In the genomic region with DNA sequence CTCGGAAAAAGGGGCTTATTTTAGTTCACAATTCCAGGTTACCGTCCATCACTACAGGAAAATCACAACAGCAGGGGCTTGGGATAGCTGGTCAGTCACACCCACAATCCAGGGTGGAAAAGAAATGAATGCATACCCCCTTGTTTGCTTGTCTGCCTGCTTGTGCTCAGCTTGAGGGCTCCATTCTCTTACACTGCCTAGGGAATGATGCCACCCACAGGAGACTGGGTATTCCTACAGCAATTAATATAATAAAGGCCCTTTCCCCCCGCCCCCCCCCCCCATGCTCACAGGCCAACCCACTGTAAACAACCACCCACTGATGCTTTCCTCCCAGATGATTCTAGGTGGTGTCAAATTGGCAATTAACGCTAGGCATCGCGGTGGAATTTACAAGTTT, we compare ENCODE assay signal across 22 mouse cellular contexts. TPM values are rescaled to one million over a fixed set of nuclear protein-coding genes. Genes with fewer than 3 reads are reported as not detected.
A peak's percentile ranks its signal among the peaks of the same experiment; 100 is the strongest.
DNase-seq lines count a peak whose midpoint lies in the region; ATAC-seq and TF ChIP-seq lines count a peak whose summit lies in the region.
"Had no signal": no experiment of that assay in that cellular context is flagged by ENCODE, and none has a peak within 500 bp of the region (broad histone marks: within the 10 kb centered on the region; RNA-seq: fewer than 3 reads in every experiment).

No protein-coding gene starts in this region.

- H3K4me3 ChIP-seq in liver, embryonic 14.5 days (ENCODE audit: insufficient read depth in 1 of 2, low read depth in 2 of 2, low read length in 2 of 2), result no peak overlapping the region
- no peak overlapping the region for H3K4me3 ChIP-seq in liver, embryonic 11.5 days (ENCODE audit: low read depth, low read length)
- H3K4me3 ChIP-seq: heart, embryonic 12.5 days; limb, embryonic 13.5 days; liver, embryonic 15.5 days; midbrain, embryonic 13.5 days had no signal

- H3K4me1 ChIP-seq in liver, embryonic 14.5 days (replicated peaks; ENCODE audit: control insufficient read depth in 2 of 2, insufficient read depth in 2 of 2, low read length in 1 of 2), result peaks cover 3 to 21% of the 10 kb centered on the region in 2 experiments; a peak in 3 of 4 replicates
- H3K4me1 ChIP-seq in liver, embryonic 11.5 days (replicated peaks; ENCODE audit: control insufficient read depth, insufficient read depth, low read length), result peaks cover 12% of the 10 kb centered on the region
- H3K4me1 ChIP-seq: limb, embryonic 13.5 days had no signal

- WGBS in liver, embryonic 14.5 days (ENCODE audit: insufficient replicate concordance), result 77% methylated on average over 6 of the region's 6 CpGs
- WGBS in liver, embryonic 11.5 days, result 91% methylated on average over 6 of the region's 6 CpGs

- H3K27ac ChIP-seq in liver, embryonic 14.5 days, result no peak overlapping the region
- no peak overlapping the region for H3K27ac ChIP-seq in liver, embryonic 11.5 days (ENCODE audit: low read depth, low read length)
- H3K27ac ChIP-seq: limb, embryonic 13.5 days; liver, embryonic 15.5 days; midbrain, embryonic 13.5 days had no signal

- no peak overlapping the region for H3K9ac ChIP-seq in liver, embryonic 14.5 days (replicated peaks)
- H3K9ac ChIP-seq in liver, embryonic 11.5 days (ENCODE audit: low read depth, low read length), result no peak overlapping the region
- H3K9ac ChIP-seq: heart, embryonic 12.5 days; limb, embryonic 13.5 days; liver, embryonic 15.5 days; midbrain, embryonic 13.5 days had no signal

- no peak overlapping the region for H3K4me2 ChIP-seq in liver, embryonic 14.5 days (ENCODE audit: low read depth)
- no peak overlapping the region for H3K4me2 ChIP-seq in liver, embryonic 11.5 days
- H3K4me2 ChIP-seq: heart, embryonic 12.5 days; limb, embryonic 13.5 days; liver, embryonic 15.5 days; midbrain, embryonic 13.5 days had no signal

- no peaks in the 10 kb centered on the region for H3K36me3 ChIP-seq in liver, embryonic 14.5 days (replicated peaks; ENCODE audit: control insufficient read depth, insufficient read depth, low read depth)
- no peaks in the 10 kb centered on the region for H3K36me3 ChIP-seq in liver, embryonic 11.5 days (ENCODE audit: control insufficient read depth, insufficient read depth, low read length)
- H3K36me3 ChIP-seq: heart, embryonic 12.5 days; limb, embryonic 13.5 days; liver, embryonic 15.5 days; midbrain, embryonic 13.5 days had no signal

- no peaks in the 10 kb centered on the region for H3K27me3 ChIP-seq in liver, embryonic 14.5 days (ENCODE audit: control insufficient read depth, insufficient read depth, low read length)
- H3K27me3 ChIP-seq in liver, embryonic 11.5 days (replicated peaks; ENCODE audit: control insufficient read depth, insufficient read depth, low read length), result no peaks in the 10 kb centered on the region
- H3K27me3 ChIP-seq: heart, embryonic 12.5 days; limb, embryonic 13.5 days; liver, embryonic 15.5 days had no signal

- peak; percentile 32 to 44 for DNase-seq in cerebellum, postnatal 14 days
- no peak for DNase-seq in cerebellum, adult 9-11 months
- no peak for DNase-seq in liver, embryonic 14.5 days (ENCODE audit: low read depth in 3 of 3, low spot score in 3 of 3)
- no peak for DNase-seq in liver, embryonic 11.5 days (ENCODE audit: low spot score)
- peak; percentile 50 for DNase-seq in 416B (ENCODE audit: low read depth)
- peak; percentile 37 for DNase-seq in R1 (ENCODE audit: low read depth, low spot score)
- no peak for DNase-seq in adipocyte (ENCODE audit: low spot score)
- no peak for DNase-seq in frontal cortex, postnatal 25 days (ENCODE audit: low spot score in 2 of 2)
- DNase-seq: adrenal gland, postnatal 14 days; cerebellum, postnatal 36 days; gastrocnemius, postnatal 25 days; heart, adult 18-20 months; heart, postnatal 10 days; kidney, adult 2 months; kidney, postnatal 14 days; right cerebral cortex, postnatal 14 days; thymus, postnatal 25 days had no signal

- no peak for ATAC-seq in liver, embryonic 14.5 days (ENCODE audit: insufficient read depth)
- ATAC-seq in liver, embryonic 11.5 days (replicated peaks; ENCODE audit: low FRiP score), result no peak
- ATAC-seq: forebrain, embryonic 14.5 days; midbrain, embryonic 13.5 days had no signal

- no peaks in the 10 kb centered on the region for H3K9me3 ChIP-seq in liver, embryonic 14.5 days (ENCODE audit: control insufficient read depth, low read length)
- no peaks in the 10 kb centered on the region for H3K9me3 ChIP-seq in liver, embryonic 11.5 days (ENCODE audit: control insufficient read depth, low read length)
- H3K9me3 ChIP-seq: heart, embryonic 12.5 days; limb, embryonic 13.5 days; liver, embryonic 15.5 days; midbrain, embryonic 13.5 days had no signal

- TF ChIP-seq CTCF in liver, embryonic 14.5 days (IDR thresholded peaks at IDR 0.05; ENCODE audit: low read depth), result 0 out of 2 replicates have a peak, but pooled peaks have one; percentile 13

- no peak for TF ChIP-seq EP300 in liver, embryonic 14.5 days (IDR thresholded peaks at IDR 0.05; ENCODE audit: low read depth)

RNA-seq across cellular contexts. Expression of a gene that starts 14.0 kb away (rescaled TPM):
- 11.4 and 14.4 TPM in 2 replicates for polyA plus RNA-seq in liver, embryonic 14.5 days (2012; rRNA removed)
- 12.7 and 14.5 TPM in 2 replicates for polyA plus RNA-seq in liver, embryonic 14.5 days (2014; fragmentation: Nextera tagmentation; extraction: Ambion mirVana)
- polyA plus RNA-seq in liver, embryonic 11.5 days (2014; fragmentation: Nextera tagmentation; extraction: Ambion mirVana), result 29.4 and 30.4 TPM in 2 replicates

RNA-seq across cellular contexts. Expression of a gene that starts 38.9 kb away (rescaled TPM):
- polyA plus RNA-seq in liver, embryonic 14.5 days (2012; rRNA removed), result 4.2 and 4.7 TPM in 2 replicates
- 4.6 and 6.1 TPM in 2 replicates for polyA plus RNA-seq in liver, embryonic 14.5 days (2014; fragmentation: Nextera tagmentation; extraction: Ambion mirVana)
- 18.6 and 21.7 TPM in 2 replicates for polyA plus RNA-seq in liver, embryonic 11.5 days (2014; fragmentation: Nextera tagmentation; extraction: Ambion mirVana)

Comparison
In these comparisons a context has a peak if more than half of its experiments do, and no peak if none do; other contexts are left out.
1. DNase-seq: peak in cerebellum, postnatal 14 days (2 of 2), 416B (single experiment) and R1 (single experiment); none in cerebellum, adult 9-11 months (single experiment), liver, embryonic 14.5 days (0 of 3), liver, embryonic 11.5 days (single experiment), adipocyte (single experiment) and frontal cortex, postnatal 25 days (0 of 2).